Mouse (Mus musculus): Measurements from ENCODE around the gene Vcl. TPM values are rescaled to one million over a fixed set of nuclear protein-coding genes. Genes with fewer than 3 reads are reported as not detected.

Gene Vcl
- polyA plus RNA-seq, 1 experiment, result 23.9 TPM

- Histone ChIP-seq H3K27ac (ENCODE audit: insufficient read depth, low read length) (no peak overlapping the region), H3K27me3 (ENCODE audit: control insufficient read depth, insufficient read depth, low read length) (no peaks in the 10 kb centered on the region), H3K4me1 (ENCODE audit: control insufficient read depth, insufficient read depth, low read length) (no peaks in the 10 kb centered on the region), H3K4me3 (replicated peaks; ENCODE audit: insufficient read depth, low read depth, low read length) (no peak overlapping the region)
- 46% methylated on average over 3 of the region's 3 CpGs for WGBS
- DNase-seq, result no peak
- TF ChIP-seq CTCF (IDR thresholded peaks at IDR 0.05; ENCODE audit: borderline replicate concordance, insufficient read depth, low read depth, low read length) (no peak), POLR2A (IDR thresholded peaks at IDR 0.05; ENCODE audit: borderline replicate concordance, insufficient read depth, low read length) (no peak)
Measured at GRCm38 (mm10) chr14:20994475-20994874, 65.3 kb downstream of the Vcl start.

- 95% methylated on average over 2 of the region's 2 CpGs for WGBS
- Histone ChIP-seq H3K4me1 (ENCODE audit: control insufficient read depth, insufficient read depth, low read length) (no peaks in the 10 kb centered on the region), H3K4me3 (replicated peaks; ENCODE audit: insufficient read depth, low read depth, low read length) (no peak overlapping the region), H3K27me3 (ENCODE audit: control insufficient read depth, insufficient read depth, low read length) (no peaks in the 10 kb centered on the region), H3K27ac (ENCODE audit: insufficient read depth, low read length) (no peak overlapping the region)
- TF ChIP-seq POLR2A (IDR thresholded peaks at IDR 0.05; ENCODE audit: borderline replicate concordance, insufficient read depth, low read length) (no peak), CTCF (IDR thresholded peaks at IDR 0.05; ENCODE audit: borderline replicate concordance, insufficient read depth, low read depth, low read length) (no peak)
- DNase-seq, result no peak
Measured at GRCm38 (mm10) chr14:20995497-20995896, 66.3 kb downstream of the Vcl start.

- no peak for DNase-seq
- Histone ChIP-seq H3K27me3 (ENCODE audit: control insufficient read depth, insufficient read depth, low read length) (no peaks in the 10 kb centered on the region), H3K4me1 (ENCODE audit: control insufficient read depth, insufficient read depth, low read length) (no peaks in the 10 kb centered on the region), H3K27ac (ENCODE audit: insufficient read depth, low read length) (no peak overlapping the region), H3K4me3 (replicated peaks; ENCODE audit: insufficient read depth, low read depth, low read length) (no peak overlapping the region)
- WGBS, result 57% methylated on average over 5 of the region's 5 CpGs
- TF ChIP-seq POLR2A (IDR thresholded peaks at IDR 0.05; ENCODE audit: borderline replicate concordance, insufficient read depth, low read length) (no peak), CTCF (IDR thresholded peaks at IDR 0.05; ENCODE audit: borderline replicate concordance, insufficient read depth, low read depth, low read length) (no peak)
Measured at GRCm38 (mm10) chr14:20996361-20996760, 67.2 kb downstream of the Vcl start.

- DNase-seq, result peak in 1 of 2 experiments; percentile 27
- TF ChIP-seq CTCF (IDR thresholded peaks at IDR 0.05; ENCODE audit: borderline replicate concordance, insufficient read depth, low read depth, low read length) (no peak), POLR2A (IDR thresholded peaks at IDR 0.05; ENCODE audit: borderline replicate concordance, insufficient read depth, low read length) (no peak)
- Histone ChIP-seq H3K4me1 (ENCODE audit: control insufficient read depth, insufficient read depth, low read length) (no peaks in the 10 kb centered on the region), H3K4me3 (replicated peaks; ENCODE audit: insufficient read depth, low read depth, low read length) (no peak overlapping the region), H3K27me3 (ENCODE audit: control insufficient read depth, insufficient read depth, low read length) (no peaks in the 10 kb centered on the region), H3K27ac (ENCODE audit: insufficient read depth, low read length) (no peak overlapping the region)
- WGBS, result 33% methylated on average over 3 of the region's 3 CpGs
Measured at GRCm38 (mm10) chr14:20997548-20997947, 68.3 kb downstream of the Vcl start.

GRCm38 (mm10) chr14:20999617-21000016, 70.4 kb downstream of the Vcl start:
- Histone ChIP-seq H3K27ac (ENCODE audit: insufficient read depth, low read length) (no peak overlapping the region), H3K4me1 (ENCODE audit: control insufficient read depth, insufficient read depth, low read length) (no peaks in the 10 kb centered on the region), H3K4me3 (replicated peaks; ENCODE audit: insufficient read depth, low read depth, low read length) (no peak overlapping the region), H3K27me3 (ENCODE audit: control insufficient read depth, insufficient read depth, low read length) (no peaks in the 10 kb centered on the region)
- 93% methylated on average over 4 of the region's 4 CpGs for WGBS
- no peak for DNase-seq
- TF ChIP-seq POLR2A (IDR thresholded peaks at IDR 0.05; ENCODE audit: borderline replicate concordance, insufficient read depth, low read length) (no peak), CTCF (IDR thresholded peaks at IDR 0.05; ENCODE audit: borderline replicate concordance, insufficient read depth, low read depth, low read length) (no peak)

GRCm38 (mm10) chr14:21013800-21014334, 84.7 kb downstream of the Vcl start:
- H3K4me1 ChIP-seq (ENCODE audit: control insufficient read depth, insufficient read depth, low read length), result no peaks in the 10 kb centered on the region
- no peak for TF ChIP-seq CTCF (IDR thresholded peaks at IDR 0.05; ENCODE audit: borderline replicate concordance, insufficient read depth, low read depth, low read length)
- no peak for TF ChIP-seq POLR2A (IDR thresholded peaks at IDR 0.05; ENCODE audit: borderline replicate concordance, insufficient read depth, low read length)
- H3K4me3 ChIP-seq (replicated peaks; ENCODE audit: insufficient read depth, low read depth, low read length), result no peak overlapping the region
- WGBS, result 86% methylated on average over 5 of the region's 5 CpGs
- no peak for DNase-seq
- no peak overlapping the region for H3K27ac ChIP-seq (ENCODE audit: insufficient read depth, low read length)
- no peaks in the 10 kb centered on the region for H3K27me3 ChIP-seq (ENCODE audit: control insufficient read depth, insufficient read depth, low read length)

GRCm38 (mm10) chr14:21017871-21018270, 88.7 kb downstream of the Vcl start:
- Histone ChIP-seq H3K27me3 (ENCODE audit: control insufficient read depth, insufficient read depth, low read length) (no peaks in the 10 kb centered on the region), H3K4me3 (replicated peaks; ENCODE audit: insufficient read depth, low read depth, low read length) (no peak overlapping the region), H3K4me1 (ENCODE audit: control insufficient read depth, insufficient read depth, low read length) (no peaks in the 10 kb centered on the region), H3K27ac (ENCODE audit: insufficient read depth, low read length) (no peak overlapping the region)
- 92% methylated on average over 5 of the region's 5 CpGs for WGBS
- DNase-seq, result no peak
- no peak for TF ChIP-seq CTCF (IDR thresholded peaks at IDR 0.05; ENCODE audit: borderline replicate concordance, insufficient read depth, low read depth, low read length)
- no peak for TF ChIP-seq POLR2A (IDR thresholded peaks at IDR 0.05; ENCODE audit: borderline replicate concordance, insufficient read depth, low read length)

- Histone ChIP-seq H3K4me3 (replicated peaks; ENCODE audit: insufficient read depth, low read depth, low read length) (no peak overlapping the region), H3K4me1 (ENCODE audit: control insufficient read depth, insufficient read depth, low read length) (no peaks in the 10 kb centered on the region), H3K27me3 (ENCODE audit: control insufficient read depth, insufficient read depth, low read length) (no peaks in the 10 kb centered on the region), H3K27ac (ENCODE audit: insufficient read depth, low read length) (no peak overlapping the region)
- 34% methylated on average over 3 of the region's 3 CpGs for WGBS
- TF ChIP-seq CTCF (IDR thresholded peaks at IDR 0.05; ENCODE audit: borderline replicate concordance, insufficient read depth, low read depth, low read length), result peak; percentile 32; the same call in 1 of the 2 replicates
- TF ChIP-seq POLR2A (IDR thresholded peaks at IDR 0.05; ENCODE audit: borderline replicate concordance, insufficient read depth, low read length), result no peak
- DNase-seq, result peak in 1 of 2 experiments; percentile 45
Measured at GRCm38 (mm10) chr14:21018977-21019376, 89.8 kb downstream of the Vcl start.

Data from cerebellum, adult 2 months (tissue).